Mouse (Mus musculus) cerebellum, adult 9-10 months (tissue): ENCODE measurements at regions not wholly inside any gene's neighbourhood (a gene's known extent, or its start where the extent isn't known, plus 50 kb on each side); places are given as distances from the start of the nearest gene placed in this dataset.
A peak's percentile ranks its signal among the peaks of the same experiment; 100 is the strongest.

Source experiments
- DNase-seq: peaks from one replicate; pipeline ENCODE4 v3.0.0; 2022

GRCm38 (mm10) chrX:142456022-142456421 is 65.7 kb upstream of the Acsl4 start:
- no peak for DNase-seq

- DNase-seq, result no peak
Observed at GRCm38 (mm10) chrX:142464174-142464573, 73.8 kb upstream of the Acsl4 start.

- DNase-seq, result no peak
Observed at GRCm38 (mm10) chrX:142464756-142465155, 74.4 kb upstream of the Acsl4 start.

- no peak for DNase-seq
Observed at GRCm38 (mm10) chrX:142467850-142468256, 77.5 kb upstream of the Acsl4 start.

GRCm38 (mm10) chrX:142468388-142468787 is 78.1 kb upstream of the Acsl4 start:
- DNase-seq, result no peak

- DNase-seq, result no peak
Observed at GRCm38 (mm10) chrX:142469048-142469634, 78.8 kb upstream of the Acsl4 start.

GRCm38 (mm10) chrX:142470083-142470482 is 79.7 kb upstream of the Acsl4 start:
- DNase-seq, result no peak

GRCm38 (mm10) chrX:142481203-142481815 is 91.0 kb upstream of the Acsl4 start:
- DNase-seq, result no peak

GRCm38 (mm10) chrX:142488078-142488477 is 97.7 kb upstream of the Acsl4 start:
- no peak for DNase-seq

GRCm38 (mm10) chrX:142490093-142490717 is 99.9 kb upstream of the Acsl4 start:
- DNase-seq, result no peak

GRCm38 (mm10) chrX:142501094-142501493 is 110.8 kb upstream of the Acsl4 start:
- no peak for DNase-seq

- DNase-seq, result no peak
Observed at GRCm38 (mm10) chrX:142504962-142505361, 114.6 kb upstream of the Acsl4 start.

GRCm38 (mm10) chrX:142507475-142507874 is 117.1 kb upstream of the Acsl4 start:
- no peak for DNase-seq

GRCm38 (mm10) chrX:142516406-142517131 is 126.2 kb upstream of the Acsl4 start:
- DNase-seq, result no peak

GRCm38 (mm10) chrX:142517205-142517604 is 126.9 kb upstream of the Acsl4 start:
- DNase-seq, result no peak

- DNase-seq, result no peak
Observed at GRCm38 (mm10) chrX:142521063-142521462, 130.7 kb upstream of the Acsl4 start.

- DNase-seq, result no peak
Observed at GRCm38 (mm10) chrX:142526953-142527352, 136.6 kb upstream of the Acsl4 start.

GRCm38 (mm10) chrX:142529892-142530291 is 139.6 kb upstream of the Acsl4 start:
- DNase-seq, result no peak

GRCm38 (mm10) chrX:142534780-142535179 is 144.4 kb upstream of the Acsl4 start:
- peak; percentile 9 for DNase-seq

- DNase-seq, result no peak
Observed at GRCm38 (mm10) chrX:142535540-142535939, 145.2 kb upstream of the Acsl4 start.

GRCm38 (mm10) chrX:142535954-142536353 is 145.3 kb upstream of the Tmem164 start:
- DNase-seq, result no peak

- no peak for DNase-seq
Observed at GRCm38 (mm10) chrX:142537259-142537963, 143.8 kb upstream of the Tmem164 start.

- DNase-seq, result peak; percentile 74
Observed at GRCm38 (mm10) chrX:142540264-142540663, 140.9 kb upstream of the Tmem164 start.
